In genomic region chr11:104393196-104393595, GRCm38 (mm10) we compare ENCODE assay signal across 11 mouse cellular contexts.
DNase-seq lines count a peak whose midpoint lies in the region; ATAC-seq lines count a peak whose summit lies in the region.
"Had no signal": no experiment of that assay in that cellular context is flagged by ENCODE, and none has a peak within 500 bp of the region (broad histone marks: within the 10 kb centered on the region; RNA-seq: fewer than 3 reads in every experiment).

No protein-coding gene starts in this region.

- H3K27ac ChIP-seq in embryonic facial prominence, embryonic 14.5 days (replicated peaks; ENCODE audit: low read depth, low read length): no peak overlapping the region
- H3K27ac ChIP-seq in embryonic facial prominence, embryonic 10.5 days (replicated peaks): no peak overlapping the region
- H3K27ac ChIP-seq: embryonic facial prominence, embryonic 15.5 days; kidney, postnatal 0 days; stomach, embryonic 15.5 days had no signal

- WGBS in embryonic facial prominence, embryonic 14.5 days: 78% methylated on average over 6 of the region's 6 CpGs
- 94% methylated on average over 6 of the region's 6 CpGs for WGBS in embryonic facial prominence, embryonic 10.5 days

- no peaks in the 10 kb centered on the region for H3K4me1 ChIP-seq in embryonic facial prominence, embryonic 14.5 days (ENCODE audit: control insufficient read depth, insufficient read depth, low read length)
- H3K4me1 ChIP-seq in embryonic facial prominence, embryonic 10.5 days: no peaks in the 10 kb centered on the region
- H3K4me1 ChIP-seq: embryonic facial prominence, embryonic 15.5 days; stomach, embryonic 15.5 days had no signal

- H3K36me3 ChIP-seq in embryonic facial prominence, embryonic 14.5 days (ENCODE audit: control insufficient read depth, insufficient read depth, low read length): 0 out of 2 replicates have a peak, but pooled peaks cover 5% of the 10 kb centered on the region
- H3K36me3 ChIP-seq in embryonic facial prominence, embryonic 10.5 days (replicated peaks): peaks cover 38% of the 10 kb centered on the region
- H3K36me3 ChIP-seq: embryonic facial prominence, embryonic 15.5 days; stomach, embryonic 15.5 days had no signal

- no peak overlapping the region for H3K4me3 ChIP-seq in embryonic facial prominence, embryonic 14.5 days (ENCODE audit: low read depth, low read length)
- H3K4me3 ChIP-seq in embryonic facial prominence, embryonic 10.5 days: no peak overlapping the region
- H3K4me3 ChIP-seq: embryonic facial prominence, embryonic 15.5 days; stomach, embryonic 15.5 days had no signal

- DNase-seq in embryonic facial prominence, embryonic 14.5 days (ENCODE audit: low spot score): peak; percentile 9
- no peak for DNase-seq in embryonic facial prominence, embryonic 10.5 days (ENCODE audit: low spot score)
- peak; percentile 53 for DNase-seq in kidney, postnatal 10 days
- DNase-seq in kidney, adult 11 months: no peak
- DNase-seq in right cerebral cortex, postnatal 4 days: peak; percentile 12
- DNase-seq in right cerebral cortex, postnatal 36 days (ENCODE audit: low spot score in 2 of 2): no peak

- no peak overlapping the region for H3K4me2 ChIP-seq in embryonic facial prominence, embryonic 14.5 days (ENCODE audit: low read depth, low read length)
- H3K4me2 ChIP-seq: embryonic facial prominence, embryonic 15.5 days; stomach, embryonic 15.5 days had no signal

- H3K27me3 ChIP-seq in embryonic facial prominence, embryonic 14.5 days (replicated peaks; ENCODE audit: control insufficient read depth, insufficient read depth, low read length): no peaks in the 10 kb centered on the region
- no peaks in the 10 kb centered on the region for H3K27me3 ChIP-seq in embryonic facial prominence, embryonic 10.5 days (replicated peaks; ENCODE audit: low read depth, poor library complexity, severe bottlenecking)
- H3K27me3 ChIP-seq: embryonic facial prominence, embryonic 15.5 days; stomach, embryonic 15.5 days had no signal

- ATAC-seq in embryonic facial prominence, embryonic 14.5 days (ENCODE audit: low read depth): no peak
- no peak for ATAC-seq in erythroblast, adult 5-6 weeks (replicated peaks; ENCODE audit: low FRiP score, poor library complexity, severe bottlenecking)
- ATAC-seq: CD4-positive, CD25-positive, alpha-beta regulatory T cell, adult 4 months had no signal

- no peak overlapping the region for H3K9ac ChIP-seq in embryonic facial prominence, embryonic 14.5 days (ENCODE audit: low read depth, low read length)
- H3K9ac ChIP-seq: embryonic facial prominence, embryonic 15.5 days; stomach, embryonic 15.5 days had no signal

- no peaks in the 10 kb centered on the region for H3K9me3 ChIP-seq in embryonic facial prominence, embryonic 14.5 days (ENCODE audit: control insufficient read depth, low read length)
- no peaks in the 10 kb centered on the region for H3K9me3 ChIP-seq in embryonic facial prominence, embryonic 10.5 days
- H3K9me3 ChIP-seq: embryonic facial prominence, embryonic 15.5 days; stomach, embryonic 15.5 days had no signal

Comparison
In these comparisons a context has a peak if more than half of its experiments do, and no peak if none do; other contexts are left out.
1. DNase-seq: peak in embryonic facial prominence, embryonic 14.5 days (single experiment), kidney, postnatal 10 days (single experiment) and right cerebral cortex, postnatal 4 days (single experiment); none in embryonic facial prominence, embryonic 10.5 days (single experiment), kidney, adult 11 months (single experiment) and right cerebral cortex, postnatal 36 days (0 of 2).